Mouse (Mus musculus) cerebellum, adult 2 months (tissue): ENCODE data around the gene Slc6a20b.

ENCODE experiments used
- CTCF ChIP-seq: fragments of 200-500 bp; IDR thresholded peaks from 2 replicates; pipeline ENCODE4 v1.5.1; 2011; ENCODE audit warnings: low read depth, mild to moderate bottlenecking, control low read depth, low read length, moderate library complexity, borderline replicate concordance; ENCODE audit not compliant: insufficient read depth
- POLR2A ChIP-seq: fragments of 200-500 bp; IDR thresholded peaks from 2 replicates; pipeline ENCODE4 v1.6.1; 2011; ENCODE audit warnings: low read length, control low read depth, borderline replicate concordance; ENCODE audit not compliant: insufficient read depth

DNA sequence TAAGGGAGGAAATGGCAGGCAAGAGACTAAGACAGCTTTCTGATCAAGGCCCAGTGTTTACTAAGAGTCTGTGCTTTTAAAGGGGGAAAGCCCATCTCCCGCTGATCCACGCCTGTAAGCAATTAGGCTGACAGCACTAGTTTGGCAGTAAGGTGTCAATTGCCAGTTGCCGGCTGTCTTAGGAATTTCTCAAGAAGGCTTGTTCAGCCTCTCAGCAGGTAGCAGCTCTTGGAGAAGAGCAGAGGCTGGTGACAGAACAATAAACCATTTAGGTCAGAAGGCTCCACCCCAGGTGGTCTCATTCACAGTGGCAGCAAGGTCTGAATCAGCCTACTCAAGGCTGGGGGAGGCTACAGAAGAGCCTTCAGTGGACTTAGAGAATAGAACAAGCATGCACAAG is 77.8 kb downstream of the Slc6a20b start:
- TF ChIP-seq CTCF (no peak), POLR2A (no peak)
